Mouse (Mus musculus): ENCODE measurements at regions not wholly inside any gene's neighbourhood (a gene's known extent, or its start where the extent isn't known, plus 50 kb on each side); places are given as distances from the start of the nearest gene placed in this dataset.

GRCm38 (mm10) chr15:97462587-97462986 lies 215.5 kb upstream of the Amigo2 start:
- Histone ChIP-seq H3K36me3 (replicated peaks in 1 of 2; ENCODE audit: control insufficient read depth in 1 of 2, insufficient read depth in 1 of 2, low read length in 1 of 2) (no peaks in the 10 kb centered on the region), H3K27me3 (replicated peaks) (no peaks in the 10 kb centered on the region), H3K4me3 (replicated peaks in 1 of 3; ENCODE audit: low read depth in 2 of 3, low read length in 2 of 3, poor library complexity in 1 of 3) (no peak overlapping the region), H3K27ac (ENCODE audit: insufficient read depth, low read depth) (no peak overlapping the region), H3K9ac (ENCODE audit: insufficient read depth, low read depth) (no peak overlapping the region), H3K4me2 (ENCODE audit: insufficient read depth, low read depth, poor library complexity, severe bottlenecking) (no peak overlapping the region), H3K79me2 (replicated peaks; ENCODE audit: control insufficient read depth, extremely low read depth, insufficient read depth, poor library complexity, severe bottlenecking) (no peaks in the 10 kb centered on the region), H3K9me3 (replicated peaks; ENCODE audit: low read length) (no peaks in the 10 kb centered on the region), H3K4me1 (ENCODE audit: control insufficient read depth in 1 of 2, insufficient read depth in 2 of 2) (peaks cover 3 to 77% of the 10 kb centered on the region in 2 experiments)
- in situ Hi-C loops (cut with MboI; ENCODE audit: low pct_ligation_motif_present, low pct_unique_long_range_greater_than_20kb, low sequenced_read_pairs), result loop anchor here (10.0 to 25.0 kb wide), 2 partner anchors 208 to 375 kb away; partner anchors contain the start of gene Hdac7
- DNase-seq (ENCODE audit: extremely low read depth), result peak; percentile 70
- TF ChIP-seq ZKSCAN1 (IDR thresholded peaks at IDR 0.05; ENCODE audit: borderline replicate concordance, low read depth, low read length), result no peak
- no peak for TF ChIP-seq ZC3H11A (IDR thresholded peaks at IDR 0.05; ENCODE audit: low read depth, low read length)
- no peak for TF ChIP-seq CHD2 (IDR thresholded peaks at IDR 0.05; ENCODE audit: low read length)
- TF ChIP-seq MAZ (IDR thresholded peaks at IDR 0.05; ENCODE audit: low read depth, low read length), result no peak
- no peak for TF ChIP-seq CTCF (conservative IDR thresholded peaks at IDR 0.05 in 1 of 2, IDR thresholded peaks at IDR 0.05 in 1 of 2; ENCODE audit: low read depth in 2 of 2, low read length in 2 of 2)
- TF ChIP-seq KAT2A (IDR thresholded peaks at IDR 0.05; ENCODE audit: insufficient replicate concordance, low read length), result no peak
- no peak for TF ChIP-seq E2F4 (IDR thresholded peaks at IDR 0.05; ENCODE audit: insufficient replicate concordance, low read depth, low read length)
- TF ChIP-seq UBTF (IDR thresholded peaks at IDR 0.05; ENCODE audit: low read depth, low read length), result no peak
- TF ChIP-seq SIN3A (IDR thresholded peaks at IDR 0.05; ENCODE audit: low read length), result no peak
- TF ChIP-seq MAX (IDR thresholded peaks at IDR 0.05; ENCODE audit: low read length), result no peak
- TF ChIP-seq JUND (conservative IDR thresholded peaks at IDR 0.05; ENCODE audit: low read depth, low read length), result peak; percentile 70; the same call in 1 of the 2 replicates
- TF ChIP-seq ZNF384 (IDR thresholded peaks at IDR 0.05; ENCODE audit: low read depth, low read length), result no peak
- peak; percentile 73 for TF ChIP-seq BHLHE40 (IDR thresholded peaks at IDR 0.05; ENCODE audit: low read depth, low read length)
- 0 out of 2 replicates have a peak, but pooled peaks have one; percentile 44 for TF ChIP-seq TBP (conservative IDR thresholded peaks at IDR 0.05; ENCODE audit: low read depth, low read length)
- TF ChIP-seq RCOR1 (conservative IDR thresholded peaks at IDR 0.05; ENCODE audit: low read depth, low read length), result no peak
- no peak for TF ChIP-seq MXI1 (IDR thresholded peaks at IDR 0.05; ENCODE audit: low read depth, low read length)
- peak; percentile 82 for TF ChIP-seq EP300 (IDR thresholded peaks at IDR 0.05; ENCODE audit: low read length)
- no peak for TF ChIP-seq MAFK (IDR thresholded peaks at IDR 0.05; ENCODE audit: insufficient replicate concordance, low read length)
- peak; percentile 75 for TF ChIP-seq ETS1 (conservative IDR thresholded peaks at IDR 0.05; ENCODE audit: low read depth, low read length)
- TF ChIP-seq JUN (IDR thresholded peaks at IDR 0.05; ENCODE audit: insufficient read depth, low read depth, low read length), result peak; percentile 17; the same call in 1 of the 2 replicates
- TF ChIP-seq SMC3 (IDR thresholded peaks at IDR 0.05; ENCODE audit: low read depth, low read length), result no peak
- no peak for TF ChIP-seq HCFC1 (IDR thresholded peaks at IDR 0.05; ENCODE audit: low read depth, low read length)
- TF ChIP-seq ELF1 (IDR thresholded peaks at IDR 0.05; ENCODE audit: low read depth, low read length), result no peak
- no peak for TF ChIP-seq TCF12 (IDR thresholded peaks at IDR 0.05; ENCODE audit: low read depth, low read length)
- TF ChIP-seq MEF2A (IDR thresholded peaks at IDR 0.05; ENCODE audit: borderline replicate concordance, low read depth, low read length), result peak; percentile 92
- TF ChIP-seq PAX5 (IDR thresholded peaks at IDR 0.05; ENCODE audit: low read length), result no peak
- TF ChIP-seq CHD1 (IDR thresholded peaks at IDR 0.05; ENCODE audit: low read depth, low read length), result no peak
- no peak for TF ChIP-seq POLR2AphosphoS2 (IDR thresholded peaks at IDR 0.05; ENCODE audit: low read depth, low read length)
- no peak for TF ChIP-seq ZMIZ1 (IDR thresholded peaks at IDR 0.05; ENCODE audit: low read depth, low read length)
- peak; percentile 85 for TF ChIP-seq IRF4 (IDR thresholded peaks at IDR 0.05; ENCODE audit: low read depth, low read length)
- dilution Hi-C loops (cut with MboI; ENCODE audit: extremely low pct_ligation_motif_present, extremely low pct_unique_long_range_greater_than_20kb, low sequenced_read_pairs), result no loop called here
